Mouse (Mus musculus) kidney, embryonic 14.5 days (tissue): ENCODE data around the gene Atf6b. TPM values are rescaled to one million over a fixed set of nuclear protein-coding genes. Genes with fewer than 3 reads are reported as not detected.
A peak's percentile ranks its signal among the peaks of the same experiment; 100 is the strongest.

ENCODE experiments used
- ATAC-seq: fragments of 200-750 bp; cut with Nextera tagmentation; 2 replicates; pipeline ENCODE4 v1.8.0; 2017; ENCODE audit warnings: moderate number of reproducible peaks, mild to moderate bottlenecking, moderate TSS enrichment, moderate library complexity; ENCODE audit not compliant: low FRiP score, low TSS enrichment
- H3K27ac ChIP-seq: fragments of 300-500 bp; sonication (generic); 2 replicates; pipeline ENCODE4 v1.5.1; 2014; ENCODE audit warnings: low read depth, mild to moderate bottlenecking, low read length, moderate library complexity, mixed read lengths
- H3K27me3 ChIP-seq: fragments of 300-500 bp; sonication (generic); 2 replicates; pipeline ENCODE4 v1.6.1; 2014; ENCODE audit warnings: mild to moderate bottlenecking, low read length; ENCODE audit not compliant: control insufficient read depth, insufficient read depth
- H3K36me3 ChIP-seq: fragments of 300-500 bp; sonication (generic); 2 replicates; pipeline ENCODE4 v1.6.1; 2014; ENCODE audit warnings: low read length, mixed read lengths; ENCODE audit not compliant: control insufficient read depth, insufficient read depth
- H3K4me1 ChIP-seq: fragments of 300-500 bp; sonication (generic); 2 replicates; pipeline ENCODE4 v1.6.1; 2014; ENCODE audit warnings: low read length, mixed read lengths; ENCODE audit not compliant: control insufficient read depth, insufficient read depth
- H3K4me2 ChIP-seq: fragments of 300-500 bp; sonication (generic); replicated peaks from 2 replicates; pipeline ENCODE4 v1.6.1; 2014; ENCODE audit warnings: low read depth, mild to moderate bottlenecking, low read length
- H3K4me3 ChIP-seq: fragments of 300-500 bp; sonication (generic); 2 replicates; pipeline ENCODE4 v1.5.1; 2014; ENCODE audit warnings: mild to moderate bottlenecking, low read length
- H3K9ac ChIP-seq: fragments of 300-500 bp; sonication (generic); 2 replicates; pipeline ENCODE4 v1.6.1; 2014; ENCODE audit warnings: low read depth, mild to moderate bottlenecking, low read length, moderate library complexity
- H3K9me3 ChIP-seq: fragments of 300-500 bp; sonication (generic); 2 replicates; pipeline ENCODE4 v1.6.1; 2016; ENCODE audit warnings: low read length; ENCODE audit not compliant: control insufficient read depth
- WGBS: fragments of 180-500 bp; shearing (Covaris S2); extraction: QIAGEN DNeasy Blood & Tissue Kit; methylation state at CpG from one replicate; pipeline ENCODE4 v1.1.7; 2014; 5-methylcytosine and 5-hydroxymethylcytosine counted together
- polyA plus RNA-seq: library from polyadenylated mRNA; unstranded; fragments of >200 nt; fragmentation: Nextera tagmentation; extraction: Ambion mirVana; gene quantifications from 2 replicates; pipeline ENCODE4 v1.2.1, GENCODE M21; 2014

The Atf6b gene
- polyA plus RNA-seq, 1 experiment from 2014 or later, result 61.7 TPM

DNA sequence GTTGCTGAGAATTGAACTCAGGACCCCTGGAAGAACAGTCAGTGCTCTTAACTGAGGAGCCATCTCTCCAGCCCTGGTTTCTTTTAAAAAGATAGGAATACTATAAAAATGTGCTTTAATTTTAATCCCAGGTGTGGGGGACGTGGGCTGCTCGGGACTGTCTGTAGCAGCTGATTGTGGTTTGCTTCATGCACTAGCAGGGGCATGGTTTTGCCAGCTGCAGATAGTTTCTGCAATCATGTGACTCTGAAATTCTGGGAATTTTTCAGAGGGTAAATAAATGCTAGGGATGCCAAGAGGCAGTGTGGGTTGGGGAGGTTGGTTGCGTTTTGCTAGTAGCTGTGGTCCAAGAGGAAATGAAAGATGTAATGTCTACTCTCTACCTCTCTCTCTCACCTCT is 5.0 kb upstream of the Atf6b start:
- Histone ChIP-seq H3K4me1 (peaks cover 21% of the 10 kb centered on the region; the same call in 1 of the 2 replicates), H3K9ac (no peak overlapping the region), H3K4me2 (no peak overlapping the region), H3K27ac (no peak overlapping the region), H3K27me3 (no peaks in the 10 kb centered on the region), H3K4me3 (no peak overlapping the region), H3K36me3 (0 out of 2 replicates have a peak, but pooled peaks cover 4% of the 10 kb centered on the region), H3K9me3 (no peaks in the 10 kb centered on the region)
- WGBS, result 85% methylated on average over 3 of the region's 3 CpGs
- ATAC-seq, result no peak

DNA sequence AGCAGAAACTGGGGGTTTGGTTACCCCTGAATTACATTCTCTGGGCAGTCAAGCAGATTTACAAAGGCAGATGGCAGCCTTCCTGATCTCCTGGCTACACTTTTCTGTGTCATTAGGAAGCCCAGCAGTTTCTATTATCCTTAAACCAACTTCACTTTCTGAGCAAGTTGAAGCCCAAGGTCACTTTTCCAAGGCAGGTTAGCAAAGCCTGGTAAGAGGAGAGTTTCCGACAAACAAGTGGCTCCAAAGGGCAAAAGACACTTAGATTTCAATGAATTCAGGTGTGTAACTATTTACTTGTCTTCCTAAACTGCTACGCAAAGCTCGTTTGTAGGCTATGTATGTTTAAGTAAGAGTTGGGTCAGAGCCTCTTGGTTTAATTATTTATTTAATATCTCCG is 3.6 kb upstream of the Atf6b start:
- Histone ChIP-seq H3K4me2 (no peak overlapping the region), H3K4me1 (peaks cover 27% of the 10 kb centered on the region), H3K27ac (no peak overlapping the region), H3K27me3 (no peaks in the 10 kb centered on the region), H3K4me3 (no peak overlapping the region), H3K36me3 (0 out of 2 replicates have a peak, but pooled peaks cover 4% of the 10 kb centered on the region), H3K9me3 (no peaks in the 10 kb centered on the region), H3K9ac (no peak overlapping the region)
- 92% methylated on average over 4 of the region's 4 CpGs for WGBS
- no peak for ATAC-seq

- H3K9ac ChIP-seq, result no peak overlapping the region
- H3K27ac ChIP-seq, result no peak overlapping the region
- 83% methylated on average over 10 of the region's 10 CpGs for WGBS
- H3K36me3 ChIP-seq, result peaks cover 5% of the 10 kb centered on the region; the same call in 1 of the 2 replicates
- no peak for ATAC-seq
- peaks cover 27% of the 10 kb centered on the region for H3K4me1 ChIP-seq
- H3K9me3 ChIP-seq, result no peaks in the 10 kb centered on the region
- no peak overlapping the region for H3K4me2 ChIP-seq
- H3K27me3 ChIP-seq, result no peaks in the 10 kb centered on the region
- H3K4me3 ChIP-seq, result no peak overlapping the region
Measured at GRCm38 (mm10) chr17:34643944-34644343, 3.0 kb upstream of the Atf6b start.

DNA sequence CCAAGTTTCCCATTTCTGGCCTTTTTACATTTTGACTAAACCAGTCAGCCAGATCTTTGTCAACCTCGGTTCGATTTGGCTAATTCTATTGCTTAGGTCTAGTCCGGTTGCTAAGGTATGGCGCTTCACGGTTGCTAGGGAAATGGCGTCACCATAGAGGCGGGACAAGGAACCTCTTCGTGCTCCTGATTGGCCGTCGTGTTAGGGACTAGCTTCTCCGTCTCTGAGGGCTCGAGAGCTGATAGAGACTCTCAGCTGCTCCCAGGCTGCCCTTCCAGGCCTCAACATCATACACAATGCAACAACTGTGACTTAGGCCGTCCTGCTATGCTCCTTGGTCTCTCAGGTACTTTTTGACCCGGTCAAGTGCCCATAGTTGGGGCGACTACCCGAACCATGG is 2.3 kb upstream of the Atf6b start, which contains the start of gene Fkbpl:
TSS of gene Fkbpl (plus strand) at position 157 of the 400 bp plus-strand sequence.
- WGBS, result under 1% methylated on average over 16 of the region's 16 CpGs
- ATAC-seq, result peak; percentile 83
- peak within 1 kb of the TSS; percentile 74 for H3K9ac ChIP-seq
- H3K27ac ChIP-seq, result peak within 1 kb of the TSS; percentile 62; the same call in 1 of the 2 replicates
- H3K27me3 ChIP-seq, result no peaks in the 10 kb centered on the region
- H3K4me1 ChIP-seq, result peaks cover 27% of the 10 kb centered on the region
- no peaks in the 10 kb centered on the region for H3K9me3 ChIP-seq
- peak within 1 kb of the TSS; percentile 66 for H3K4me2 ChIP-seq
- peak within 1 kb of the TSS; percentile 67 for H3K4me3 ChIP-seq
- H3K36me3 ChIP-seq, result peaks cover 11% of the 10 kb centered on the region; the same call in 1 of the 2 replicates

DNA sequence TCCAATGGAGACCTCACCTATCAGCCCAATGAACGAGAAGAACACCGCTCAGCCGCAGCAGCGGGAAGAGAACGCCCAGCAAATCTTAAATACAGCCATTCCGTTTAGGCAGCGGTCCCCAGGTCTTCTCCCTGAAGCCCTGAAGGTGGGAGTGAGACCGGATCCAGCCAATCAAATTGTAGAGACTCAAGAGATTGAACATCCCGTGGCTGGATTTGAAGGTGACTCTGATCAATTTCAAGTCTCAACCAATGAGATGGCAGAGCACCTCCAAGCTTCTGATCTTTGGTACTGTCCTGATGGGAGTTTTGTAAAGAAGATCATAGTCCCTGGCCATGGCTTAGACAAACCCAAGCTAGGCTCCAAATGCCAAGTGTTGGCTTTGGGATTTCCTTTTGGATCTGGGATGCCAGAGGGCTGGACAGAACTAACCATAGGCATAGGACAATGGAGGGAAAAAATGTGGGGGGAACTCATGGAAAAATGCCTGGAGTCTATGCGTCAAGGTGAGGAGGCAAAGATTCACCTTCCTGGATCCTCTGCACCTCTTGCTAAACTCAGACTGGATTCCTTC is 1.6 kb upstream of the Atf6b start:
- no peak for ATAC-seq
- no peak overlapping the region; the same call in 1 of the 2 replicates for H3K27ac ChIP-seq

DNA sequence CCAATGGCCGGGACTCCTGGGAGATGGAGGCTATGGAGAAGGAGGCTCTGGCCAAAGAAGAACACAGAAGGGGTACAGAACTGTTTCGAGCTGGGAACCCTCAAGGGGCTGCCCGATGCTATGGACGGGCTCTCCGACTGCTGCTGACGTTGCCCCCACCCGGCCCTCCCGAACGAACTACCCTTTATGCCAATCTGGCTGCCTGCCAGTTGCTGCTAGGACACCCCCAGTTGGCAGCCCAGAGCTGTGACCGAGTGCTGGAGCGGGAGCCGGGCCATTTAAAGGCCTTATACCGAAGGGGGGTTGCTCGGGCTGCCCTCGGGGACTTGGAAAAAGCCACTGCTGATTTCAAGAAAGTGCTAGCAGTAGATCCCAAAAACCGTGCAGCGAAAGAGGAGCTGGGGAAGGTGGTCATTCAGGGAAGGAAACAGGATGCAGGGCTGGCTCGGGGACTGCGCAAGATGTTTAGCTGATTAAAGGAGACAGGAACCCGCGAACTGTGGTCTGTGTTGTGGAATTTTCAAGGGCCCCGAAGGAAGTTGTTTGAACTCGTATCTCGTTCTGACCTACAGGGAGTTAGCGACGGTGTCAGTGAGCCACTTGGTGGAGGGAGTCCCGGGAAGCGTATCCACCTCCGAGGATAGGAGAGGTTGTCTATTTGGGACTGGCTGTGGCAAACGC is 975 bp upstream of the Atf6b start:
- 91% methylated on average over 30 of the region's 30 CpGs for WGBS

More for the DNA sequence above, 1.6 kb upstream of the Atf6b start:
- Histone ChIP-seq H3K4me1 (peaks cover 24% of the 10 kb centered on the region), H3K36me3 (peaks cover 16% of the 10 kb centered on the region; the same call in 1 of the 2 replicates), H3K9ac (peak overlapping the region; percentile 74), H3K4me3 (peak overlapping the region; percentile 67), H3K27me3 (no peaks in the 10 kb centered on the region), H3K9me3 (no peaks in the 10 kb centered on the region), H3K4me2 (peak overlapping the region; percentile 66)
- 39% methylated on average over 10 of the region's 10 CpGs for WGBS

GRCm38 (mm10) chr17:34648141-34648890 is 1.4 kb downstream of the Atf6b start:
- no peak for ATAC-seq
- H3K4me3 ChIP-seq, result peak overlapping the region; percentile 91
- peak overlapping the region; percentile 42 for H3K4me2 ChIP-seq
- H3K36me3 ChIP-seq, result peaks cover 44% of the 10 kb centered on the region
- peak overlapping the region; percentile 7; the same call in 1 of the 2 replicates for H3K9ac ChIP-seq
- H3K4me1 ChIP-seq, result peaks cover 12% of the 10 kb centered on the region
- WGBS, result 76% methylated on average over 16 of the region's 16 CpGs
- H3K27me3 ChIP-seq, result no peaks in the 10 kb centered on the region
- H3K9me3 ChIP-seq, result no peaks in the 10 kb centered on the region
- H3K27ac ChIP-seq, result no peak overlapping the region

More for the DNA sequence above, 975 bp upstream of the Atf6b start:
- peak overlapping the region; percentile 66 for H3K4me2 ChIP-seq
- no peak overlapping the region for H3K4me3 ChIP-seq
- H3K27ac ChIP-seq, result no peak overlapping the region
- no peaks in the 10 kb centered on the region for H3K9me3 ChIP-seq
- peaks cover 18% of the 10 kb centered on the region for H3K4me1 ChIP-seq
- ATAC-seq, result no peak
- H3K9ac ChIP-seq, result no peak overlapping the region
- peaks cover 22% of the 10 kb centered on the region; the same call in 1 of the 2 replicates for H3K36me3 ChIP-seq
- no peaks in the 10 kb centered on the region for H3K27me3 ChIP-seq

GRCm38 (mm10) chr17:34649106-34649864 is 2.3 kb downstream of the Atf6b start:
- H3K4me3 ChIP-seq, result no peak overlapping the region
- no peaks in the 10 kb centered on the region for H3K9me3 ChIP-seq
- H3K4me1 ChIP-seq, result peaks cover 12% of the 10 kb centered on the region
- peaks cover 53% of the 10 kb centered on the region for H3K36me3 ChIP-seq
- 87% methylated on average over 18 of the region's 18 CpGs for WGBS
- H3K9ac ChIP-seq, result no peak overlapping the region
- no peak overlapping the region for H3K4me2 ChIP-seq
- no peak for ATAC-seq
- H3K27ac ChIP-seq, result no peak overlapping the region
- H3K27me3 ChIP-seq, result no peaks in the 10 kb centered on the region
